Mouse (Mus musculus) embryonic fibroblast, embryonic 13.5 days (primary cell): ENCODE measurements at regions not wholly inside any gene's neighbourhood (a gene's known extent, or its start where the extent isn't known, plus 50 kb on each side); places are given as distances from the start of the nearest gene placed in this dataset.

ENCODE experiments used
- CTCF ChIP-seq: IDR thresholded peaks from 2 replicates; pipeline ENCODE4 v1.5.1; 2011; ENCODE audit warnings: mild to moderate bottlenecking, control low read depth, low read length, moderate library complexity, borderline replicate concordance; ENCODE audit not compliant: insufficient read depth
- POLR2A ChIP-seq: IDR thresholded peaks from 2 replicates; pipeline ENCODE4 v1.6.1; 2011; ENCODE audit warnings: low read depth, mild to moderate bottlenecking, control low read depth, low read length, moderate library complexity

DNA sequence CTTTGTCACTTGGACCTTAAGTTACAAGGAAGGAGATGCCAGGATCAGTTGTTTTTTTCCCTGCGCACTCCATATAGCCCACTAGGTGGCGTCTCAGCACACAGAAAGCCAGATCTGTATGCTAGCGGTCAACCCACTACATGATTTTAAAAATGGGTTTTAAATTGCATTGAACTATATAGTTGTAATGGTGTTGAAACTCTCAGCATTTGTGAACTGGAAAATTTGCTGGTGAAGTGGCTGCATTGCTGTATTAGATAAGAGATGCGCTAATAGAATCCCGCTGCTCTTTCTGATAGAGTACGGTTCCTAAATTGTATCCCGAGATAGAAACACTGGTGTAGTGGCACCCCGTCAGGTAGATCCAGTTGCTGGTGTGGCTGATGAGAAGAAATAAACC, 261.9 kb upstream of the Mpped2 start:
- peak; percentile 61; the same call in 1 of the 2 replicates for TF ChIP-seq CTCF
- no peak for TF ChIP-seq POLR2A
